Mouse (Mus musculus) spleen, postnatal 0 days (tissue): Measurements from ENCODE around the gene Bahcc1. TPM values are rescaled to one million over a fixed set of nuclear protein-coding genes. Genes with fewer than 3 reads are reported as not detected.

Experiments
- polyA plus RNA-seq: library from polyadenylated mRNA; unstranded; fragments of >200 nt; fragmentation: Nextera tagmentation; extraction: Ambion mirVana; gene quantifications from 2 replicates; pipeline ENCODE4 v1.2.1, GENCODE M21; 2015

Gene Bahcc1
- 2.6 and 4.8 TPM in 2 replicates for polyA plus RNA-seq

GRCm38 (mm10) chr11:120232230-120233097 lies at the start of gene Bahcc1:
Gene Bahcc1, plus strand, starts transcription at chr11:120232947.

Other genes starting within 250 kb of the Bahcc1 start
- gene Aatk, start 185.8 kb upstream of the Bahcc1 start, polyA plus RNA-seq = 1.4 and 2.0 TPM in 2 replicates
- gene Cep131, start 146.1 kb upstream of the Bahcc1 start, polyA plus RNA-seq = 6.4 and 8.5 TPM in 2 replicates
- 5.5 and 7.6 TPM in 2 replicates for gene Tepsin, start 134.2 kb upstream of the Bahcc1 start, polyA plus RNA-seq
- gene Ndufaf8, start 134.0 kb upstream of the Bahcc1 start, polyA plus RNA-seq = 77.7 and 87.8 TPM in 2 replicates
- 36.2 and 41.7 TPM in 2 replicates for gene Slc38a10, start 81.6 kb upstream of the Bahcc1 start, polyA plus RNA-seq
- gene Actg1, start 115.6 kb downstream of the Bahcc1 start, polyA plus RNA-seq = 706 and 868 TPM in 2 replicates
- 0.29 and 0.52 TPM in 2 replicates for gene Fscn2, start 128.6 kb downstream of the Bahcc1 start, polyA plus RNA-seq
- gene Faap100, start 145.8 kb downstream of the Bahcc1 start, polyA plus RNA-seq = 11.0 and 12.8 TPM in 2 replicates
- gene Nploc4, start 204.8 kb downstream of the Bahcc1 start, polyA plus RNA-seq = 19.0 and 19.5 TPM in 2 replicates
- 0.07 TPM in 1 of 2 replicates, not detected in the other for gene Tspan10, start 209.7 kb downstream of the Bahcc1 start, polyA plus RNA-seq
- 0.12 and 0.16 TPM in 2 replicates for gene Pde6g, start 220.6 kb downstream of the Bahcc1 start, polyA plus RNA-seq
- 11.2 and 15.7 TPM in 2 replicates for gene Oxld1, start 225.1 kb downstream of the Bahcc1 start, polyA plus RNA-seq
- gene Ccdc137, start 225.2 kb downstream of the Bahcc1 start, polyA plus RNA-seq = 24.2 and 24.8 TPM in 2 replicates
- gene Arl16, start 234.7 kb downstream of the Bahcc1 start, polyA plus RNA-seq = 22.7 TPM in 2 replicates